Mouse (Mus musculus): ENCODE results near the gene Mcm9.
"Not testable (repeated sequence)": the region's sequence is repeated elsewhere in the genome, so short reads cannot be mapped to it uniquely, and the experiment has no call there.

The Mcm9 gene

GRCm38 (mm10) chr10:53630339-53630738, at the start of gene Mcm9:
Mcm9 (minus strand) TSS chr10:53630439.
- in situ Hi-C loops (cut with MseI, MboI): not testable (repeated sequence)

- in situ Hi-C loops (cut with MseI, MboI): no loop called here
These were observed 31.5 kb upstream of the Mcm9 start for GRCm38 (mm10) chr10:53661788-53662187.

- in situ Hi-C loops (cut with MseI, MboI): loop anchor here in 1 of 2 experiments (5.0 kb wide), 1 partner anchor 143 kb away; no protein-coding TSS in a partner anchor
These were observed 24.0 kb upstream of the Mcm9 start for GRCm38 (mm10) chr10:53654239-53654638.

- in situ Hi-C loops (cut with MseI, MboI): loop anchor here in 1 of 2 experiments (5.0 kb wide), 1 partner anchor 147 kb away; no protein-coding TSS in a partner anchor
These were observed 20.4 kb upstream of the Mcm9 start for GRCm38 (mm10) chr10:53650683-53651082.

- in situ Hi-C loops (cut with MseI, MboI): loop anchor here in 1 of 2 experiments (10.0 kb wide), 1 partner anchor 153 kb away; no protein-coding TSS in a partner anchor
These were observed 11.3 kb upstream of the Mcm9 start for GRCm38 (mm10) chr10:53641507-53641906.

- in situ Hi-C loops (cut with MseI, MboI): no loop called here
These were observed 5.2 kb upstream of the Mcm9 start for GRCm38 (mm10) chr10:53635246-53635971.

- in situ Hi-C loops (cut with MseI, MboI): no loop called here
These were observed 3.9 kb upstream of the Mcm9 start for GRCm38 (mm10) chr10:53634160-53634559.

GRCm38 (mm10) chr10:53629918-53630250, 355 bp downstream of the Mcm9 start:
- in situ Hi-C loops (cut with MseI, MboI): no loop called here

- in situ Hi-C loops (cut with MseI, MboI): no loop called here
These were observed 857 bp downstream of the Mcm9 start for GRCm38 (mm10) chr10:53629247-53629917.

GRCm38 (mm10) chr10:53615850-53616616, 14.2 kb downstream of the Mcm9 start:
- in situ Hi-C loops (cut with MseI, MboI): no loop called here

- in situ Hi-C loops (cut with MseI, MboI): no loop called here
These were observed 16.3 kb downstream of the Mcm9 start for GRCm38 (mm10) chr10:53613955-53614354.

- in situ Hi-C loops (cut with MseI, MboI): no loop called here
These were observed 18.1 kb downstream of the Mcm9 start for GRCm38 (mm10) chr10:53612172-53612571.

GRCm38 (mm10) chr10:53608274-53608673, 22.0 kb downstream of the Mcm9 start:
- in situ Hi-C loops (cut with MseI, MboI): no loop called here

- in situ Hi-C loops (cut with MseI, MboI): no loop called here
These were observed 24.9 kb downstream of the Mcm9 start for GRCm38 (mm10) chr10:53605328-53605727.

- in situ Hi-C loops (cut with MseI, MboI): no loop called here
These were observed 31.4 kb downstream of the Mcm9 start for GRCm38 (mm10) chr10:53598821-53599220.

- in situ Hi-C loops (cut with MseI, MboI): no loop called here
These were observed 32.9 kb downstream of the Mcm9 start for GRCm38 (mm10) chr10:53597121-53597881.

GRCm38 (mm10) chr10:53596677-53597120, 33.5 kb downstream of the Mcm9 start, which contains the start of gene Asf1a:
Asf1a (plus strand) TSS chr10:53596757.
- in situ Hi-C loops (cut with MseI, MboI): no loop called here

- in situ Hi-C loops (cut with MseI, MboI): no loop called here
These were observed 34.2 kb downstream of the Mcm9 start for GRCm38 (mm10) chr10:53595744-53596676.

- in situ Hi-C loops (cut with MseI, MboI): no loop called here
These were observed 44.5 kb downstream of the Mcm9 start for GRCm38 (mm10) chr10:53585777-53586176.

- in situ Hi-C loops (cut with MseI, MboI): no loop called here
These were observed 49.2 kb downstream of the Mcm9 start for GRCm38 (mm10) chr10:53581087-53581486.
